Mouse (Mus musculus): ENCODE data around the gene Ric8b. TPM values are rescaled to one million over a fixed set of nuclear protein-coding genes. Genes with fewer than 3 reads are reported as not detected.

Ric8b gene
- polyA plus RNA-seq, 1 experiment from 2014 or later: 31.2 TPM

DNA sequence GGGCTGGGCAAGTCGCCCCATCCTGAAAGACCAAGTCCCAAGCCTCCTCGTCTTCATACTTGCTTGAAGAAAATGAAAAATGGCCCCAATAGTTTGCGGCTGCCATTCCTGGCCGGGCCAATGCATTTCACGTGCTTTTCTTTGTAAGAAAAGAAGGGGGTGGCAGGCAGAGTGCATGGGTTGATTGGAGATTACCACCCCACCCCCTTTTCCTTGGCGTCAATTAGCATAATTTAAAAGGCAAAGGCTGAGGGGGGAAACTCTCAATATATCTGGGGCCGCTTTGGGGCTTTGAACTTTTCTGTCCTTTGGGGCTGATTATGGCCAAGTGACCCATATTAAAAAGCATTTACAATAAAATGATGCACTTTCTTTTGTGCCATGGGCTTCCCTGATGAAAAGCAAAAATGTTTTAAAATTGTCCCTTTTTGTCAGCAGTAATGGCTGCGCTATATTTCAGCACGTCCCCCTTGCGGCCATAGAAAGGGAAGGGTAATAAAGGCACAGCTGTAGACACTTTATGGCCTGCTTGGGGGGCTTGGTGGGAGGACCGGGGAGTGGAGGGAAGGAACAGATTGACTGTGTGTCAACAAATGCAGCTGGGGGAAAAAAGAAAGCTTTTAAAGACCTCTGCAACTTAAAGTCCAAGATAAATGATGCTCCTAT lies 105.4 kb downstream of the Ric8b start:
- Histone ChIP-seq H3K9ac (ENCODE audit: low read length) (peak overlapping the region; percentile 21; the same call in 1 of the 2 replicates), H3K36me3 (ENCODE audit: control insufficient read depth, insufficient read depth, low read length) (peaks cover 11% of the 10 kb centered on the region), H3K4me1 (ENCODE audit: control insufficient read depth, insufficient read depth, low read length) (peaks cover 19% of the 10 kb centered on the region), H3K27me3 (replicated peaks; ENCODE audit: control insufficient read depth, insufficient read depth, low read length) (no peaks in the 10 kb centered on the region), H3K4me3 (ENCODE audit: low read depth, low read length) (no peak overlapping the region), H3K4me2 (ENCODE audit: low read length) (0 out of 2 replicates have a peak overlapping the region, but pooled peaks have one; percentile 3), H3K9me3 (replicated peaks; ENCODE audit: control insufficient read depth, low read length) (no peaks in the 10 kb centered on the region), H3K27ac (ENCODE audit: low read depth, low read length) (peak overlapping the region; percentile 68)
- peak; percentile 75 for DNase-seq (ENCODE audit: low spot score)
- 9% methylated on average over 11 of the region's 11 CpGs for WGBS
- ATAC-seq: peak; percentile 90

DNA sequence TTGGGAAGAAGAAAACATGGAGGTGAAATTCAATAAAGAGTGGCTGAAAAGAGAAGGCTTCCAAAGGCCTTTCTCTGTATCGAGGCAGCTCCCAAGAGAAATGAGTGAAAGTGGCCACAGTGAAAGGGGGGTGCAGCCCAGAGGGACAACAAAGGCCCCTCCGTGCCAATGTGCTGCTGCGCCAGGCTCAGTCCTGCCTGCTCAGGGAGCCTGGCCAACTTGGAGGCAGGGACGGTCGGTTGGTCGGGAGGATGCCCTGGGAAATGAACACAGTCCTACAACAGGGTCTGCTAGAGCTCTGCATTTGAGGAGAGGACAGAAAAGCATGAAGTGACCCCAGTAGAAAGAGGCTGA lies 105.9 kb downstream of the Ric8b start:
- peak; percentile 77 for DNase-seq (ENCODE audit: low spot score)
- WGBS: 5% methylated on average over 6 of the region's 6 CpGs
- Histone ChIP-seq H3K27me3 (replicated peaks; ENCODE audit: control insufficient read depth, insufficient read depth, low read length) (no peaks in the 10 kb centered on the region), H3K27ac (ENCODE audit: low read depth, low read length) (peak overlapping the region; percentile 68), H3K4me2 (ENCODE audit: low read length) (no peak overlapping the region), H3K4me3 (ENCODE audit: low read depth, low read length) (no peak overlapping the region), H3K9ac (ENCODE audit: low read length) (no peak overlapping the region), H3K4me1 (ENCODE audit: control insufficient read depth, insufficient read depth, low read length) (peaks cover 19% of the 10 kb centered on the region), H3K36me3 (ENCODE audit: control insufficient read depth, insufficient read depth, low read length) (peaks cover 9% of the 10 kb centered on the region), H3K9me3 (replicated peaks; ENCODE audit: control insufficient read depth, low read length) (no peaks in the 10 kb centered on the region)
- ATAC-seq: peak; percentile 81

DNA sequence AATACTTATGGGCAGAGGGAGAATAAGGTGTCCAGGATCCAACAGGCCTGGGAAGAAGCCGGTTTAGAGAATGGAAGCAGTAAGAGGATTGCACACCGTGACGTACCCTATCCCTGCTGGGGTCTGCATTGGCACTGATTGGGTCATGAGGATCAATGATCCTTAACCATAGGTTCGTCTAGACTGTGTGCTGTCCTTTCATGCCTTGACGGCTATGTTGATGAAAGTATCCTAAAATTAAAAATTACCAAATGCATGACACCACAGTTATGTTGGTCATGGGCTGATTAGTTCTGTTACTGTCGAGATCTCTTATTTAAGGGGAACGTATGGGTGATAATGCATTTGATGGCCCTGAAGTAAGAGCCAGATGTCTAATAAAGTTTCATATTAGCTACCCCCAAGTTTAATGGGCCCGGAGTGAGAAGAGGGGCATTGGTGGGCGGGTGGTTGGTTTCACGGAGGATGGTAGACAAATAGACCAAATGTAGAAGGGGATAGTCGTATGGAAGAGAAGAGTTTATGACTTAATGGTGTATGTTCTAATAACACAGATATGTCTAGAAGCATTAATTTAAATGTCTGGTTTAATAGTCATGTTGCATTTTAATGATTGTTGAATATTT lies 108.5 kb downstream of the Ric8b start:
- DNase-seq (ENCODE audit: low spot score) (no peak), ATAC-seq (0 out of 2 replicates have a peak, but pooled peaks have one; percentile 41)
- H3K4me3 ChIP-seq (ENCODE audit: low read depth, low read length): no peak overlapping the region
- H3K27ac ChIP-seq (ENCODE audit: low read depth, low read length): no peak overlapping the region
- no peaks in the 10 kb centered on the region for H3K36me3 ChIP-seq (ENCODE audit: control insufficient read depth, insufficient read depth, low read length)
- no peaks in the 10 kb centered on the region for H3K27me3 ChIP-seq (replicated peaks; ENCODE audit: control insufficient read depth, insufficient read depth, low read length)
- 90% methylated on average over 11 of the region's 11 CpGs for WGBS
- no peaks in the 10 kb centered on the region for H3K9me3 ChIP-seq (replicated peaks; ENCODE audit: control insufficient read depth, low read length)
- H3K4me2 ChIP-seq (ENCODE audit: low read length): no peak overlapping the region
- no peak overlapping the region for H3K9ac ChIP-seq (ENCODE audit: low read length)
- H3K4me1 ChIP-seq (ENCODE audit: control insufficient read depth, insufficient read depth, low read length): peaks cover 19% of the 10 kb centered on the region

DNA sequence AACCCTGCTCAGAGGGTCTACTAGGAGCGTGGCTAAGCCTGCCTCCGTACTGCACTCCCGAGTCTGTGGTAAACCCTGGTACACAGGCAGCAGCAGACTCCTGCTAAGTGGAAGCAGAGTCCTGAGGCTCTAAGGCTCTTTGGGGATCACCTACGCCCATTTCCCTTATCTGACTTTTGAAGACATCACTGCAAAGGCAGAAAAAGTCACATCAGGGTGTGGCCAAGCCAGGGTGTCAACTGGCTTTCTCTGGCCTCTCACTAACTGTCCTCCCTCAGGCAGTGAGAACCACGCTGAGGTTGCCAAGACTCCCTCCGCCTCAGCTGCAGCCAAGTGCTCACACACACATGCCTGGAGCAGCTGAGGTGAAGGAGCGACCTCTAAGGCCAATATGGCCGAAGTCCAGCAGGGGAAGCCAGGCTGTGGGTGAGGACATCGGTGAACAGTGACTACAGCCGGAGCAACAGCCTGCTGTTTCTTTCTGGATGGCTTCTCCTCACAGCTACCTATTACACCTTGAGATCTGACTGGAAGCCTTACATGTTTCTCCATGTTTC lies 110.3 kb downstream of the Ric8b start:
- 86% methylated on average over 10 of the region's 10 CpGs for WGBS
- H3K27me3 ChIP-seq (replicated peaks; ENCODE audit: control insufficient read depth, insufficient read depth, low read length): no peaks in the 10 kb centered on the region
- H3K9ac ChIP-seq (ENCODE audit: low read length): no peak overlapping the region

DNA sequence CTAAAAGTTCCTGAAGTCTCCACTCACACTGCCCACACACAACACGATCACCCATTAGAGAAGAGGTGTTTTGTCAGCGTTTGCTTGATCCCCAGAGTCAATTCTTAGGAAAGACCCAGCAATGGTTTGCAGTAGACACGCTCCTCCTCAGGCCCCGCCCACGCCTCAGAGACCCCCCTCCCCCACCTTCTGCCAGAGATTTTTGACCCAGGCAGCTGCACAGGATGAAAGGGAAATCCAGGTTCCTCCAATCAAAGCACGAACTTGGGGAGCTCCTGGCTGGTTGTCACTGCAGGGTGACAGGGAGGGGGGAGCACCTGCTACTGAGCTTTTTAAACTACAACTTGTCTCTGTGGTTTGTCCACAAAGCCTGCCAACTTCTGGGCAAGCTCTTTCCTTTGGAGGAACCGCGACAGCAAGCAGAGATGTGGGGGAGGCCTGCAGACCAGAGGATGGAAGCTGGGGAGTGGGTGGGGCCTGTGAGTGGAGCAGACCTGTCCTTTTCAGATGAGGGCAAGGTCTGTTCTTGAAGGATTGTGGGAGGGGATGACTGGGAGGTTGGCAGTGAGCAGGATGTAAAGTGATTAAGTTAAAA lies 117.8 kb downstream of the Ric8b start:
- Histone ChIP-seq H3K36me3 (ENCODE audit: control insufficient read depth, insufficient read depth, low read length) (no peaks in the 10 kb centered on the region), H3K27me3 (replicated peaks; ENCODE audit: control insufficient read depth, insufficient read depth, low read length) (no peaks in the 10 kb centered on the region), H3K4me2 (ENCODE audit: low read length) (no peak overlapping the region), H3K9ac (ENCODE audit: low read length) (no peak overlapping the region), H3K9me3 (replicated peaks; ENCODE audit: control insufficient read depth, low read length) (no peaks in the 10 kb centered on the region), H3K27ac (ENCODE audit: low read depth, low read length) (no peak overlapping the region), H3K4me3 (ENCODE audit: low read depth, low read length) (no peak overlapping the region), H3K4me1 (ENCODE audit: control insufficient read depth, insufficient read depth, low read length) (no peaks in the 10 kb centered on the region)
- ATAC-seq (no peak), DNase-seq (ENCODE audit: low spot score) (no peak)
- WGBS: 23% methylated on average over 8 of the region's 8 CpGs

More for the DNA sequence above, 110.3 kb downstream of the Ric8b start:
- Histone ChIP-seq H3K4me1 (ENCODE audit: control insufficient read depth, insufficient read depth, low read length) (peaks cover 9% of the 10 kb centered on the region; the same call in 1 of the 2 replicates), H3K4me2 (ENCODE audit: low read length) (no peak overlapping the region), H3K9me3 (replicated peaks; ENCODE audit: control insufficient read depth, low read length) (no peaks in the 10 kb centered on the region), H3K4me3 (ENCODE audit: low read depth, low read length) (no peak overlapping the region), H3K27ac (ENCODE audit: low read depth, low read length) (no peak overlapping the region), H3K36me3 (ENCODE audit: control insufficient read depth, insufficient read depth, low read length) (no peaks in the 10 kb centered on the region)
- DNase-seq (ENCODE audit: low spot score) (no peak), ATAC-seq (no peak)

DNA sequence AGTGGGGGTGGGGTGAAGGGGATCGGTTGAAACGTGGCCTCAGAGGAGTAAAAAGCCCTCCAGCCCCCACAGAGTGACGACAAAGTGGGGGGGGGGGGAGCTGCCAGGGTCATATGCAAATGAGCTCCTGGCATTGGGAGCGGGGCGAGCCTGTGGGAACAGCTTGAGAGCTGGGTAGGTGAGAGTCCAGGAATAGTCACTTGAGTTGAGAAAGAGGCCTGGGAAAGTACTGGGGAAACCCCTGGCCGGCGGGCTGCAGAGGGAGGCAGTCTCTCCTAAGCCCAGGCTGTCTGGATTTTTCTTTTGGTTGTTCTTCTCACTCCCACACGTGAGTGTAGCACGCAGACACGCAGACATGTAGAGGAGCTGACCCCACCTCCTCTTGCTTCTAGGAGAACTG lies 120.7 kb downstream of the Ric8b start:
- Histone ChIP-seq H3K9me3 (replicated peaks; ENCODE audit: control insufficient read depth, low read length) (no peaks in the 10 kb centered on the region), H3K4me2 (ENCODE audit: low read length) (no peak overlapping the region), H3K9ac (ENCODE audit: low read length) (no peak overlapping the region), H3K36me3 (ENCODE audit: control insufficient read depth, insufficient read depth, low read length) (no peaks in the 10 kb centered on the region), H3K27ac (ENCODE audit: low read depth, low read length) (no peak overlapping the region), H3K4me1 (ENCODE audit: control insufficient read depth, insufficient read depth, low read length) (no peaks in the 10 kb centered on the region), H3K27me3 (replicated peaks; ENCODE audit: control insufficient read depth, insufficient read depth, low read length) (no peaks in the 10 kb centered on the region), H3K4me3 (ENCODE audit: low read depth, low read length) (no peak overlapping the region)
- 70% methylated on average over 10 of the region's 10 CpGs for WGBS
- ATAC-seq (no peak), DNase-seq (ENCODE audit: low spot score) (no peak)

DNA sequence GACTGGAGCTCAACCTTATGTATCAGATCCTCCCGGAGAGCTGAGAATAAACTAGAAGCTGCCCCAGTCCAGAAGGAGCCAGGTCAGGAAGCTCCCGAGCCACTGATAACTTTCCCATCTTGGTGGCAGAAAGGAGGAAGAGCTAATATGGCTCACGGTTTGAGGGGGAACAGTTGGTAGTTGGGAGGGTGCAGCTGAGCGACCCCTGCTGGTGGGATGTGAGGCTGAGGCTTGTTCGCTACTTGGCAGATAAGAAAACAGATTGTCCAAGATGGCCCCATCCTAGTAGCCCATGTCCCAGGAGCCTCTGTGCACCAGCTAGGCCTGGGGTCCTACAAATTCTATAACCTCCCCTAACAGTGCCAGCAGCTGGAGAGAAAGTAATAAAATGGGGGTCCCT lies 121.4 kb downstream of the Ric8b start:
- no peaks in the 10 kb centered on the region for H3K27me3 ChIP-seq (replicated peaks; ENCODE audit: control insufficient read depth, insufficient read depth, low read length)
- no peak for DNase-seq (ENCODE audit: low spot score)
- WGBS: 88% methylated on average over 5 of the region's 5 CpGs
- H3K9me3 ChIP-seq (replicated peaks; ENCODE audit: control insufficient read depth, low read length): no peaks in the 10 kb centered on the region
- no peak for ATAC-seq
- no peak overlapping the region for H3K4me3 ChIP-seq (ENCODE audit: low read depth, low read length)
- no peaks in the 10 kb centered on the region for H3K4me1 ChIP-seq (ENCODE audit: control insufficient read depth, insufficient read depth, low read length)
- H3K36me3 ChIP-seq (ENCODE audit: control insufficient read depth, insufficient read depth, low read length): no peaks in the 10 kb centered on the region
- H3K9ac ChIP-seq (ENCODE audit: low read length): no peak overlapping the region
- H3K4me2 ChIP-seq (ENCODE audit: low read length): no peak overlapping the region
- H3K27ac ChIP-seq (ENCODE audit: low read depth, low read length): no peak overlapping the region

DNA sequence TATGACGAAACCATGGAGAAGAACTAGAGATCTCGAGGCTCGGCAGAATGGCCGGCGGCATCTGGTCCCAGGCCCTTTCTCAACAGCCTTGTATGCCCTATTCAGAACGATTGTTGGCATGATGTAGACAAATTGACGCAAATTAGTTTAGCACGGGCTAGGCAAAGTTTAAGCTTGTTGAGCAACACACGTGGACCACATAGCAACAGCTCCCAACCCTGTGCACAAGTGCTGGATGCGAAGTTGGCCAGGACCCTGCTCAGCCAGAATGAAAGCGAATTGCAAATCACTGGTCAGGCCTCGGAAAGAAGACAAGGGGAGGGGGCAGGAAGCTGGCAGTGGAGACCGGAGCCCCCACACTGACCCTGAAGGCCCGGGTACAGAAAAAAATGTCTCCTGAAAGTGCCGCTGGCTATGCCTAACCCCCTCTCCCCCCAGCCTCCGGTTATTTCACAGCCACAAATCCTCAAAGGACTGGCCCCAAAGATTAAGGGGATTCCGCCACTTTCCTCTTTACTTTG lies 126.8 kb downstream of the Ric8b start:
- peak overlapping the region; percentile 1; the same call in 1 of the 2 replicates for H3K4me3 ChIP-seq (ENCODE audit: low read depth, low read length)
- DNase-seq (ENCODE audit: low spot score): peak; percentile 77
- H3K4me2 ChIP-seq (ENCODE audit: low read length): peak overlapping the region; percentile 31
- ATAC-seq: peak; percentile 68
- 0 out of 2 replicates have a peak, but pooled peaks cover 2% of the 10 kb centered on the region for H3K27me3 ChIP-seq (replicated peaks; ENCODE audit: control insufficient read depth, insufficient read depth, low read length)
- 4% methylated on average over 17 of the region's 17 CpGs for WGBS
- H3K9ac ChIP-seq (ENCODE audit: low read length): peak overlapping the region; percentile 29; the same call in 1 of the 2 replicates
- no peaks in the 10 kb centered on the region; the same call in none of the 2 replicates for H3K4me1 ChIP-seq (ENCODE audit: control insufficient read depth, insufficient read depth, low read length)
- no peak overlapping the region for H3K27ac ChIP-seq (ENCODE audit: low read depth, low read length)
- no peaks in the 10 kb centered on the region for H3K9me3 ChIP-seq (replicated peaks; ENCODE audit: control insufficient read depth, low read length)
- no peaks in the 10 kb centered on the region for H3K36me3 ChIP-seq (ENCODE audit: control insufficient read depth, insufficient read depth, low read length)

All from forebrain, embryonic 14.5 days (tissue).